Mouse (Mus musculus) brain, embryonic 14.5 days (tissue): ENCODE results near the gene Gpc6.

Experiments
- CTCF ChIP-seq: fragments of 200-500 bp; IDR thresholded peaks from 2 replicates; pipeline ENCODE4 v1.5.1; 2012; ENCODE audit warnings: inconsistent platforms, mild to moderate bottlenecking, moderate library complexity, borderline replicate concordance; ENCODE audit not compliant: insufficient read depth, insufficient read length; ENCODE audit errors: extremely low read depth
- POLR2A ChIP-seq: fragments of 200-500 bp; IDR thresholded peaks from 2 replicates; pipeline ENCODE4 v1.6.1; 2012; ENCODE audit warnings: mild to moderate bottlenecking, inconsistent platforms, borderline replicate concordance; ENCODE audit not compliant: poor library complexity, insufficient read depth, insufficient read length, severe bottlenecking; ENCODE audit errors: extremely low read depth

DNA sequence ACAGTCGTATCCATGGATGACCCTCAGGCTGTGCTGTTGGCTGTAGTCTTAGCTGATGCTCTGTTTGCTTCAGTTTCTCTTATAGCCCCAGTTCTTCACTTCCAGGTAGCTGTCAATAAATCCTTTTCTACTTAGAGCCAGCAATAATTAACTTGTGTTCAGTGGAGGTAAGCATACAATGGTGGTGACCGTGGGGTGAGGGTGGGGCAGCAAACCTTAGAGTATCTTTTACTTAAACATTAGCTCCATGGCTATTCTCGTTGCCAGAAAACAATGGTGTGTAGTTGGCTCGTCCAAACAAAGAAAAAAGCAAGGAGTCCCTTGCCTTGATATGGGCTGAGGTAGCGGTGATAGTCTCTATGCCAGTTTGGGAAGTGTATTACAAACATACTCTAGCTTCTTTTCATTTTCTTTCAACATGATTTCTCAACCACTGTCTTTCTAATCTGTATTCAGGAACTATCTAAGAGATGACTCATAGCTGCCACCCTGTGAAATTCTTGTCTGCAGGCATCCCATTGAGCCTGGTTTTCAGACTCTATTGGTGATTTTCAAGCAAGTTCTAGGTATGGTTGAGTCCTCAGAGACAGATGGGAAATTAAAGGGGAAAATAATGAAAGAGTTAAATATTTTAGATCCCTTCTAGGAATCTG lies 22.9 kb downstream of the Gpc6 start:
- no peak for TF ChIP-seq POLR2A
- no peak for TF ChIP-seq CTCF
